Mouse (Mus musculus) lung, postnatal 0 days (tissue): ENCODE results near the gene Rnf227. TPM values are rescaled to one million over a fixed set of nuclear protein-coding genes. Genes with fewer than 3 reads are reported as not detected.

Experiments used
- ATAC-seq: fragments of 200-750 bp; cut with Nextera tagmentation; 2 replicates; pipeline ENCODE4 v1.8.0; 2017; ENCODE audit warnings: moderate library complexity
- DNase-seq: peaks from one replicate; pipeline ENCODE4 v3.0.0-alpha.2; 2016; ENCODE audit warnings: low spot score
- H3K27ac ChIP-seq: fragments of 300-500 bp; sonication (generic); 2 replicates; pipeline ENCODE4 v1.5.1; 2014; ENCODE audit warnings: antibody characterized with exemption, mild to moderate bottlenecking, low read length, mixed read lengths
- H3K27me3 ChIP-seq: fragments of 300-500 bp; sonication (generic); replicated peaks from 2 replicates; pipeline ENCODE4 v1.6.1; 2014; ENCODE audit warnings: low read length, mixed read lengths; ENCODE audit not compliant: insufficient read depth
- H3K36me3 ChIP-seq: fragments of 300-500 bp; sonication (generic); 2 replicates; pipeline ENCODE4 v1.6.1; 2014; ENCODE audit warnings: low read length, mixed read lengths; ENCODE audit not compliant: insufficient read depth
- H3K4me1 ChIP-seq: fragments of 300-500 bp; sonication (generic); 2 replicates; pipeline ENCODE4 v1.6.1; 2014; ENCODE audit warnings: antibody characterized with exemption, low read depth, low read length, mixed read lengths; ENCODE audit not compliant: insufficient read depth
- H3K4me2 ChIP-seq: fragments of 300-500 bp; sonication (generic); replicated peaks from 2 replicates; pipeline ENCODE4 v1.6.1; 2014; ENCODE audit warnings: low read depth, mild to moderate bottlenecking, low read length, moderate library complexity, mixed read lengths
- H3K4me3 ChIP-seq: fragments of 300-500 bp; sonication (generic); 2 replicates; pipeline ENCODE4 v1.5.1; 2014; ENCODE audit warnings: low read depth, low read length
- H3K9ac ChIP-seq: fragments of 300-500 bp; sonication (generic); replicated peaks from 2 replicates; pipeline ENCODE4 v1.6.1; 2014; ENCODE audit warnings: low read depth, mild to moderate bottlenecking
- H3K9me3 ChIP-seq: fragments of 300-500 bp; sonication (generic); 2 replicates; pipeline ENCODE4 v1.6.1; 2016; ENCODE audit warnings: low read length, mixed read lengths
- CTCF ChIP-seq: IDR thresholded peaks from 2 replicates; pipeline ENCODE4 v1.5.1; 2016; ENCODE audit warnings: antibody characterized with exemption, mild to moderate bottlenecking
- EP300 ChIP-seq: IDR thresholded peaks from 2 replicates; pipeline ENCODE4 v1.6.1; 2016; ENCODE audit warnings: antibody characterized with exemption, mild to moderate bottlenecking, control low read depth
- WGBS: fragments of 180-500 bp; shearing (Covaris S2); extraction: QIAGEN DNeasy Blood & Tissue Kit; methylation state at CpG from one replicate; pipeline ENCODE4 v1.1.7; 2014; 5-methylcytosine and 5-hydroxymethylcytosine counted together
- polyA plus RNA-seq: library from polyadenylated mRNA; unstranded; fragments of >200 nt; fragmentation: Nextera tagmentation; extraction: Ambion mirVana; gene quantifications from 2 replicates; pipeline ENCODE4 v1.2.1, GENCODE M21; 2015

The Rnf227 gene
- polyA plus RNA-seq, 1 experiment from 2014 or later = 5.7 TPM

DNA sequence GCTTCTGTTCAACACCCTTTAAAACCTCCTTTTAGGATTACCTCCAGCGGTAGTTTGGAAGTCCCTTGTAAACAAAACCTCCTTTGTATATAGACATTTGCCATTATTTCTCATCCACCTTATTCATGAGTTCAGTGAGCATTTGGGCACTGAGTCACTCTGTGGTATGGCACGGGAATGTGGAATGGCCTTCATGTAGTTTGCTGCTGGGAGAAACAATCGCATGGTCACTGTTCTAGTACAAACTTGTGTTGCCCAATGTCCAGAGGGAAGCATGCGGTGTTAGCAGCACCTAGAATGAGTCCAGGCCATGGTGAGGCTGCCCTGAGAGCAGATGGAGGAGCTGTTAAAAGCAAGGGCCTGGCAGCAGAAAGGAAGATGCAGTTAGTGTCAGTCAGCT lies 5.5 kb upstream of the Rnf227 start:
- no peak for TF ChIP-seq CTCF
- no peak for TF ChIP-seq EP300
- Histone ChIP-seq H3K4me1 (peaks cover 5% of the 10 kb centered on the region), H3K9me3 (no peaks in the 10 kb centered on the region), H3K4me3 (no peak overlapping the region), H3K36me3 (no peaks in the 10 kb centered on the region), H3K27me3 (no peaks in the 10 kb centered on the region), H3K27ac (no peak overlapping the region), H3K4me2 (no peak overlapping the region), H3K9ac (no peak overlapping the region)
- WGBS = 46% methylated on average over 4 of the region's 4 CpGs
- no peak for ATAC-seq
- DNase-seq = no peak

DNA sequence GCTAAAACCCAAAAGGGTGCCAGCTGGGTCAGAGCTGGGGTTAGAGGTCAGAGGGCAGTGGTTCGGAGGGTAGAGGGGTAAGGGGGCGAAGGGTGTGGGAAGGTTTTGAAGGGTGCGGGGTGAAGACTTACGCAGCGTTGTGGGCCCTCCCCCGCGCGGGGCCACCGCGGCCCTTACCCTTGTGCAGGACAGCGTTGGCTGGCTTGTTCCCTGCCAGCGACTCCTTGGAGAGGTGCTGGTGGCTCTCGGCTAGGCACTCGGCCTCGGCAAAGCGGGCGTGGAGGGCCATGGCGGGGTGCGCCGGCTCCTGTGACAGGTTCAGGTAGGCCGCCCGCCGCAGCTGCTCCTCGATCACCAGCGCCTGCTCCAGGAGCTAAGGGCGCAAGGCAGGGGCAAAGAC lies 6.2 kb downstream of the Rnf227 start:
- DNase-seq (no peak), ATAC-seq (no peak)
- Histone ChIP-seq H3K4me3 (no peak overlapping the region), H3K4me2 (no peak overlapping the region), H3K9ac (no peak overlapping the region), H3K4me1 (no peaks in the 10 kb centered on the region), H3K27me3 (no peaks in the 10 kb centered on the region), H3K36me3 (peaks cover 47% of the 10 kb centered on the region; the same call in 1 of the 2 replicates), H3K9me3 (no peaks in the 10 kb centered on the region), H3K27ac (no peak overlapping the region)
- WGBS = 84% methylated on average over 26 of the region's 26 CpGs
- TF ChIP-seq CTCF = no peak
- no peak for TF ChIP-seq EP300

DNA sequence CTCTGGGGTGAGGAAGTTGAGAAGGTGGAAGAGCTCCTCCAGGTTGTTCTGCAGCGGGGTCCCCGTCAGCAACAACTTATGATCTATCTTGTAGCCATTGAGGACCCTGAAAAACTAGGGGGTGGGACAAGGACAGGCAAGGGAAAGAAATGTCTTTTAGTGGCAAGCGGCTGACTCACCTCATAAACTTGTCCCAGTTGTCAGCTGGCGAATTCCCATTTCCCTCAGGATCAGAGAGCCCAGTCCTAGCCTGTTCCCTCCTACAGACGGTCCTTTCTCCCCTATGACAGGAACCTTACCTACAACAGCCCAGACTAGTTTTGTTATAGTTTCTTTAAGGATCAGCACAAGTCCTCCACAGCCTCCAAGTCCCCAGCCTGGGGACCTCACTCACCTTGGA lies 16.3 kb downstream of the Rnf227 start:
- no peak for ATAC-seq
- Histone ChIP-seq H3K9me3 (no peaks in the 10 kb centered on the region), H3K4me3 (no peak overlapping the region), H3K36me3 (peaks cover 73% of the 10 kb centered on the region), H3K4me2 (no peak overlapping the region), H3K27ac (no peak overlapping the region), H3K4me1 (no peaks in the 10 kb centered on the region), H3K9ac (no peak overlapping the region), H3K27me3 (no peaks in the 10 kb centered on the region)
- DNase-seq = no peak
- TF ChIP-seq CTCF (no peak), EP300 (no peak)
- 87% methylated on average over 5 of the region's 5 CpGs for WGBS

- no peak for TF ChIP-seq EP300
- TF ChIP-seq CTCF = no peak
- Histone ChIP-seq H3K4me3 (no peak overlapping the region), H3K9me3 (no peaks in the 10 kb centered on the region), H3K9ac (no peak overlapping the region), H3K27ac (no peak overlapping the region), H3K36me3 (peaks cover 75% of the 10 kb centered on the region), H3K4me2 (no peak overlapping the region), H3K27me3 (no peaks in the 10 kb centered on the region), H3K4me1 (no peaks in the 10 kb centered on the region)
- no peak for ATAC-seq
- no peak for DNase-seq
- 86% methylated on average over 12 of the region's 12 CpGs for WGBS
Measured at GRCm38 (mm10) chr11:69357690-69358089, 17.4 kb downstream of the Rnf227 start.

DNA sequence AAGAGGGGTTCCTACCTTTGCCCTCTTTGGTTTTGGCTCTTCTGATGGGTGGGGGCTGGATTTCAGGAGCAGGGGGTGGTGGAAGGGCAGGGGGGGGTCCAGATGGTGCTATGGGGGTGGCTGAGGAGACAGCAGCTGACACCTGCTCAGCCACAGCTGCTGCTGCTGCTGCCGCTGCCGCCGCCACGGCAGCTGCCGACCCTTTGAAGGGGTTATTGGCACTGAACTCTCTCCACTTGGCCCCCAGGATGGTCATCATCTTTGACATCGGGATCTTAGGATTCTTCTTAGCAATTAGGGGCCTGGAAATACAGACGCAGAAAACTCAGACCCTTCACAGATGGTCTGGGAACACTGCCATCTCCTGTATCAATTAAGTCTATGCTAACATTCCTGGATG lies 21.8 kb downstream of the Rnf227 start:
- ATAC-seq = no peak
- Histone ChIP-seq H3K9ac (no peak overlapping the region), H3K4me1 (peaks cover 19% of the 10 kb centered on the region), H3K27ac (no peak overlapping the region), H3K9me3 (no peaks in the 10 kb centered on the region), H3K4me3 (no peak overlapping the region), H3K27me3 (no peaks in the 10 kb centered on the region), H3K36me3 (peaks cover 52% of the 10 kb centered on the region; the same call in 1 of the 2 replicates), H3K4me2 (no peak overlapping the region)
- 59% methylated on average over 7 of the region's 7 CpGs for WGBS
- DNase-seq = no peak
- no peak for TF ChIP-seq CTCF
- TF ChIP-seq EP300 = no peak

GRCm38 (mm10) chr11:69362479-69362878 lies 22.2 kb downstream of the Rnf227 start:
- H3K9me3 ChIP-seq = no peaks in the 10 kb centered on the region
- H3K4me3 ChIP-seq = no peak overlapping the region
- H3K4me1 ChIP-seq = peaks cover 19% of the 10 kb centered on the region
- H3K9ac ChIP-seq = no peak overlapping the region
- DNase-seq (peak; percentile 42), ATAC-seq (no peak)
- H3K4me2 ChIP-seq = no peak overlapping the region
- H3K27ac ChIP-seq = no peak overlapping the region
- peaks cover 47% of the 10 kb centered on the region; the same call in 1 of the 2 replicates for H3K36me3 ChIP-seq
- WGBS = 47% methylated on average over 2 of the region's 2 CpGs
- no peaks in the 10 kb centered on the region for H3K27me3 ChIP-seq
- TF ChIP-seq EP300 (no peak), CTCF (peak; percentile 50)

DNA sequence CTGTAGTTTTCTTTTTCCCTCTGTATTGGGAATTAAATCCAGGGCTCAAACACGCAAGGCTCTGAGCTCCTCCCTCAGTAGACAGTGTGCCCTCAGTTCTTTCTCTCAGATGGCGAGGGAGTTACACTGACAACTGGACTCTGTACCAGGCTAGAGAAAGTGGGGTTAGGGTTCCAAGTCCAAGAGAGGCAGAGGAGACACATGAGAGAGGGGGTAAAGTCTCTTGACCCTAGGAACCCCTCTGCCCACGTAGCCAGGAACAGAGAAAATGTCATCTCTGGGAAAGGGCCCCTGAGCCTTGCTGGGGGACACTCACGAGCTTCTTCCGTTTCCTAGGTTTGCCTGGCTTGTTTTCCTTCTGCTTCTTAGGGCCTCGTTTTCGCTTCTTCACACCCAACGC lies 24.1 kb downstream of the Rnf227 start:
- Histone ChIP-seq H3K27me3 (no peaks in the 10 kb centered on the region), H3K9ac (no peak overlapping the region), H3K4me3 (no peak overlapping the region), H3K27ac (peak overlapping the region; percentile 100), H3K4me2 (peak overlapping the region; percentile 77), H3K9me3 (no peaks in the 10 kb centered on the region), H3K4me1 (peaks cover 24% of the 10 kb centered on the region), H3K36me3 (peaks cover 30% of the 10 kb centered on the region; the same call in 1 of the 2 replicates)
- TF ChIP-seq EP300 (no peak), CTCF (no peak)
- DNase-seq (no peak), ATAC-seq (no peak)
- WGBS = 25% methylated on average over 8 of the region's 8 CpGs
